Mouse (Mus musculus) spleen, adult 2 months (tissue): Measurements from ENCODE around the gene Arhgef33.

ENCODE experiments used
- CTCF ChIP-seq: fragments of 200-500 bp; IDR thresholded peaks from 2 replicates; pipeline ENCODE4 v1.5.1; 2011; ENCODE audit warnings: mild to moderate bottlenecking, inconsistent platforms; ENCODE audit not compliant: insufficient read depth, insufficient read length, insufficient replicate concordance; ENCODE audit errors: extremely low read depth
- POLR2A ChIP-seq: fragments of 200-500 bp; IDR thresholded peaks from 2 replicates; pipeline ENCODE4 v1.6.1; 2011; ENCODE audit warnings: low read depth, low read length, inconsistent platforms

GRCm38 (mm10) chr17:80325456-80325855 is 18.2 kb downstream of the Arhgef33 start:
- TF ChIP-seq POLR2A, result no peak
- TF ChIP-seq CTCF, result no peak
